Mouse (Mus musculus) olfactory bulb, adult 2 months (tissue): ENCODE data around the gene Bivm.

ENCODE experiments used
- CTCF ChIP-seq: fragments of 200-500 bp; IDR thresholded peaks from 2 replicates; pipeline ENCODE4 v1.5.1; 2012; ENCODE audit warnings: low read depth, mild to moderate bottlenecking, low read length, moderate library complexity; ENCODE audit not compliant: insufficient read depth
- POLR2A ChIP-seq: fragments of 200-500 bp; IDR thresholded peaks from 2 replicates; pipeline ENCODE4 v1.6.1; 2012; ENCODE audit warnings: mild to moderate bottlenecking, low read depth, low read length, moderate library complexity; ENCODE audit not compliant: insufficient read depth

GRCm38 (mm10) chr1:44118239-44119054 lies at the start of gene Bivm, which contains the start of gene Kdelc1:
- TF ChIP-seq CTCF (no peak), POLR2A (no peak; the same call in 1 of the 2 replicates)
